Mouse (Mus musculus) adrenal gland, adult 8-10 months (tissue): ENCODE results near the gene Olfr668. TPM values are rescaled to one million over a fixed set of nuclear protein-coding genes. Genes with fewer than 3 reads are reported as not detected.
"Not testable (repeated sequence)": the region's sequence is repeated elsewhere in the genome, so short reads cannot be mapped to it uniquely, and the experiment has no call there.

ENCODE experiments used
- DNase-seq: peaks from one replicate; pipeline ENCODE4 v3.0.0; 2022
- total RNA-seq, 4 experiments: library from RNA; stranded (reverse); gene quantifications; 2 replicates each; pipeline ENCODE4 v1.2.4; 2022

Olfr668 gene
- total RNA-seq, result not detected

- DNase-seq, result no peak
These were observed at the start of gene Olfr668 for GRCm38 (mm10) chr7:104927957-104928356. Gene Olfr668 (minus strand): TSS chr7:104928057.

GRCm38 (mm10) chr7:104972507-104972906 lies 44.6 kb upstream of the Olfr668 start:
- DNase-seq, result not testable (repeated sequence)

GRCm38 (mm10) chr7:104962520-104962919 lies 34.7 kb upstream of the Olfr668 start, which contains the start of gene Olfr670:
Gene Olfr670 (minus strand): TSS chr7:104962620.
- peak; percentile 1 for DNase-seq

GRCm38 (mm10) chr7:104950234-104950633 lies 22.4 kb upstream of the Olfr668 start:
- not testable (repeated sequence) for DNase-seq

GRCm38 (mm10) chr7:104933940-104934339 lies 6.1 kb upstream of the Olfr668 start, which contains the start of gene Olfr669:
Gene Olfr669 (plus strand): TSS chr7:104934240.
- DNase-seq, result no peak

- no peak for DNase-seq
These were observed 6.5 kb downstream of the Olfr668 start, which contains the start of gene Olfr667 for GRCm38 (mm10) chr7:104921382-104921781. Gene Olfr667 (minus strand): TSS chr7:104921482.

- no peak for DNase-seq
These were observed 32.0 kb downstream of the Olfr668 start, which contains the start of gene Olfr666 for GRCm38 (mm10) chr7:104895852-104896251. Gene Olfr666 (minus strand): TSS chr7:104895952.

GRCm38 (mm10) chr7:104877731-104878130 lies 50.1 kb downstream of the Olfr668 start, which contains the start of gene Olfr665:
Gene Olfr665 (plus strand): TSS chr7:104878031.
- DNase-seq, result no peak

Other genes starting within 250 kb of the Olfr668 start
- not detected for gene Olfr661, start 241.6 kb downstream of the Olfr668 start, total RNA-seq
- not detected for gene Usp17le, start 150.6 kb downstream of the Olfr668 start, total RNA-seq
- gene Usp17lb, start 85.5 kb downstream of the Olfr668 start, total RNA-seq, result not detected
- not detected for gene Usp17la, start 71.0 kb downstream of the Olfr668 start, total RNA-seq
- not detected for gene Olfr665, start 50.0 kb downstream of the Olfr668 start, total RNA-seq
- not detected for gene Olfr666, start 32.1 kb downstream of the Olfr668 start, total RNA-seq
- gene Olfr667, start 6.6 kb downstream of the Olfr668 start, total RNA-seq, result not detected
- gene Olfr669, start 6.2 kb upstream of the Olfr668 start, total RNA-seq, result not detected
- not detected for gene Olfr670, start 34.6 kb upstream of the Olfr668 start, total RNA-seq
- not detected for gene Olfr671, start 51.1 kb upstream of the Olfr668 start, total RNA-seq
- not detected for gene Olfr672, start 74.0 kb upstream of the Olfr668 start, total RNA-seq
- gene Olfr675, start 100.4 kb upstream of the Olfr668 start, total RNA-seq, result not detected
- not detected for gene Olfr676, start 104.6 kb upstream of the Olfr668 start, total RNA-seq
- not detected for gene Olfr677, start 123.3 kb upstream of the Olfr668 start, total RNA-seq
- gene Olfr678, start 136.4 kb upstream of the Olfr668 start, total RNA-seq, result not detected
- gene Olfr679, start 153.1 kb upstream of the Olfr668 start, total RNA-seq, result not detected
- gene Olfr680-ps1, start 164.8 kb upstream of the Olfr668 start, total RNA-seq, result not detected
- gene Olfr681, start 188.8 kb upstream of the Olfr668 start, total RNA-seq, result not detected
- gene Olfr683, start 219.0 kb upstream of the Olfr668 start, total RNA-seq, result not detected
- not detected for gene Olfr684, start 235.6 kb upstream of the Olfr668 start, total RNA-seq